Mouse (Mus musculus): ENCODE results near the gene Gm21833. TPM values are rescaled to one million over a fixed set of nuclear protein-coding genes. Genes with fewer than 3 reads are reported as not detected.
"Not testable (repeated sequence)": the region's sequence is repeated elsewhere in the genome, so short reads cannot be mapped to it uniquely, and the experiment has no call there.

Gm21833 gene
- not detected in 2 replicates for polyA plus RNA-seq (2012)

DNA sequence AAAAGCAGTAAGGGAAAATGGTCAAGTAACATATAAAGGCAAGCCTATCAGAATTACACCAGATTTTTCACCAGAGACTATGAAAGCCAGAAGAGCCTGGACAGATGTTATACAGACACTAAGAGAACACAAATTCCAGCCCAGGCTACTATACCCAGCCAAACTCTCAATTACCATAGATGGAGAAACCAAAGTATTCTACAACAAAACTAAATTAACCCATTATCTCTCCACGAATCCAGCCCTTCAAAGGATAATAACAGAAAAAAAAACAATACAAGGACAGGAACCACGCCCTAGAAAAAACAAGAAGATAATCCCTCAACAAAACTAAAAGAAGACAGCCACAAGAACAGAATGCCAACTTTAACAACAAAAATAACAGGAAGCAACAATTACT lies at the start of gene Gm21833:
Gene Gm21833 (plus strand): TSS at position 301 of the 400 bp plus-strand sequence.
- not testable (repeated sequence) for H3K27me3 ChIP-seq (ENCODE audit: control insufficient read depth); H3K36me3 ChIP-seq (ENCODE audit: control insufficient read depth); H3K9me3 ChIP-seq (ENCODE audit: control insufficient read depth, low read length); H3K4me1 ChIP-seq (ENCODE audit: control insufficient read depth); H3K4me3 ChIP-seq (replicated peaks)

DNA sequence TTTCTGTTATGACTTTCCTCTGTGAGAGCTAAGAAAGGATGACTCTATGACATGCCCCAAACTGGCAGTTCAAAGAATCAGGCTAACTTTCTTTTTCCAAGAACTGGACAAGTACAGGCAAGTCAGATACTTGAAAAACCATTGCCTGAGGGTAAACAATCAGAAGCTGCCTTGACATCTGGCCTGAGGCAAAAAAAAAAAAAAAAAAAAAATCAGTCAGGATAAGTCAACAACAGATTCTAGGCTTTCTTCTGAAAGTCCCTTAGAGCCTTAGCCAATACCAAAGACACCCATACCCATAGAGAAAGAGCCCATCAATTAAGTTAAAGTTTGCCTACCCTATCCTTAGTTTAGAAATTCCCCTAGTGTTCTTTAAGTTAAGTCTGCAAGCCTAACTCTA lies 38.7 kb upstream of the Gm21833 start:
- Histone ChIP-seq H3K4me1 (ENCODE audit: control insufficient read depth) (no peaks in the 10 kb centered on the region), H3K4me3 (replicated peaks) (no peak overlapping the region), H3K27me3 (ENCODE audit: control insufficient read depth) (no peaks in the 10 kb centered on the region), H3K9me3 (ENCODE audit: control insufficient read depth, low read length) (no peaks in the 10 kb centered on the region), H3K36me3 (ENCODE audit: control insufficient read depth) (no peaks in the 10 kb centered on the region)
- TF ChIP-seq TAL1 (IDR thresholded peaks at IDR 0.05; ENCODE audit: low read length) (no peak), GATA1 (IDR thresholded peaks at IDR 0.05; ENCODE audit: low read length) (no peak)

DNA sequence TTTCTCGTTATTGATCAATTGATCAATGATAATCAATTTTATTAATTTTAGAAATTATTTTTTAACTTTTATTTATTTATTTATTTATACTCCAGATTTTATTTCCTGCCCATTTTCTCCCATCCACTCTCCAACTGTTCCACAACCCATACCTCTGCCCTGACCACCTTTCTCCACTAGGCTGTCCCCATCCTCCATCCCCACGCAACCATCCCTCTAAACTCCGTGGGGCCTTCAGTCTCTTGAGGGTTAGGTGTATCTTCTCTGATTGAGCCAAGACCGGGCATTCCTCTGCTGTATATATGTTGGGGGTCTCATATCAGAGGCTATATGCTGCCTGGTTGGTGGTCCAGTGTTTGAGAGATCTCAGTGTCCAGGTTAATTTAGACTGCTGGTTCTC lies 31.7 kb upstream of the Gm21833 start:
- TF ChIP-seq GATA1 (IDR thresholded peaks at IDR 0.05; ENCODE audit: low read length) (no peak), TAL1 (IDR thresholded peaks at IDR 0.05; ENCODE audit: low read length) (no peak)
- Histone ChIP-seq H3K4me3 (replicated peaks) (no peak overlapping the region), H3K36me3 (ENCODE audit: control insufficient read depth) (no peaks in the 10 kb centered on the region), H3K27me3 (ENCODE audit: control insufficient read depth) (no peaks in the 10 kb centered on the region), H3K9me3 (ENCODE audit: control insufficient read depth, low read length) (no peaks in the 10 kb centered on the region), H3K4me1 (ENCODE audit: control insufficient read depth) (no peaks in the 10 kb centered on the region)

DNA sequence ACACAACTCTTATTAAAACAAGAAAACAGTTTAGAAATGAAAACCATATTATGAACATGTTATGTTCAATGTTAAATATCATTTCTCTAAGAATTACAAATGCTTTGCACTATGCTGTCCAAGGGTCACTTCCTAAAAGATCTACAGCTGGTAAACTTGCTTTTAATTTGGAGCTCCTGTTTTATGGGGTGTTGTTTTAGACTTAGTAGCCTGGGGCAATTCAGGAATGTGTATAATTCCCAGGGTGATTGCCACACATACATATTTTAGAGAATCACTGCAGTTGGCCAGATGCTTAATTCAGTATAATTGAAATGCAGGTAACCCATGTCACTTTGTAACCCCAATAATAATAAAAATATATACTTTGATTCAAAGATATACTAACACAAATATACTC lies 12.9 kb upstream of the Gm21833 start:
- no peaks in the 10 kb centered on the region for H3K27me3 ChIP-seq (ENCODE audit: control insufficient read depth)
- no peak for TF ChIP-seq TAL1 (IDR thresholded peaks at IDR 0.05; ENCODE audit: low read length)
- no peak for TF ChIP-seq GATA1 (IDR thresholded peaks at IDR 0.05; ENCODE audit: low read length)
- no peaks in the 10 kb centered on the region for H3K9me3 ChIP-seq (ENCODE audit: control insufficient read depth, low read length)
- no peaks in the 10 kb centered on the region for H3K4me1 ChIP-seq (ENCODE audit: control insufficient read depth)
- no peaks in the 10 kb centered on the region for H3K36me3 ChIP-seq (ENCODE audit: control insufficient read depth)
- H3K4me3 ChIP-seq (replicated peaks) = no peak overlapping the region

DNA sequence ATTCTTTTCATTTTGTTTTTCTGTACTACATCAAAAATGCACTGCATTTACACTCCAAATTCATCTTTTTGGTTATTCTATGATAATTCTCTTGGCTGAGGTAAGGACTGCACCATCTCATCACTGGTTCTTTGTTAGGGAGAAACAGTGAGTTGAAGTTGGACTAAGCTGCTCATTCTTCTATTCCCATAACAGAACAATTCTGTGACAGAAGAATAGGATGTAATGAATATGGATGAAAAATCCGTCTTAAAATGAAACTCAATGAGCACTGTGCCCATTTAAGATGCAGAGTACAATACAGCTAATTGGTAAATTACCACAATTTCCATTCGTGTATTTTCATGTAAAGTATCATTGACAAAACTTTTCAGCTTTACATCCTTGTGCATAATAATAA lies 11.6 kb upstream of the Gm21833 start:
- no peaks in the 10 kb centered on the region for H3K36me3 ChIP-seq (ENCODE audit: control insufficient read depth)
- TF ChIP-seq GATA1 (IDR thresholded peaks at IDR 0.05; ENCODE audit: low read length) (no peak), TAL1 (IDR thresholded peaks at IDR 0.05; ENCODE audit: low read length) (no peak)
- H3K4me3 ChIP-seq (replicated peaks) = no peak overlapping the region
- H3K9me3 ChIP-seq (ENCODE audit: control insufficient read depth, low read length) = no peaks in the 10 kb centered on the region
- no peaks in the 10 kb centered on the region for H3K4me1 ChIP-seq (ENCODE audit: control insufficient read depth)
- no peaks in the 10 kb centered on the region for H3K27me3 ChIP-seq (ENCODE audit: control insufficient read depth)

DNA sequence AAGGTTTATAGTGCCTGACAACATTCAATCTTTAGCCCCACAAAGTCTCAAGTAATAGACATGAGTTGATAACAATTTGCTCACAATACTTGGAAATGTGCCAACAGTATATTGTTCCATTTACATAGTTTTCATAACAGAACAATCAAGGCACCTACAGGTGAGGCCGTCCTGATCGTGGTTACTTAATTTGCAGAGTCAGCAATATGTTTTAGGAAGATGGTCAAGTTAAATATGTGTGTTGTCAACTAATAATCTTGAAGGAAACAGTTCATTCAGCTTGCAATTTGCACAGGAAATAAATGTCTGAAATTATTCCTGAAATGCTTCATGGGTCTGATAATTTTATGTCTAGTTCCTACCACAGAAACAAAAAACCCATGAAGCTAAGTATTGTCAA lies 27.6 kb downstream of the Gm21833 start:
- TF ChIP-seq GATA1 (IDR thresholded peaks at IDR 0.05; ENCODE audit: low read length) (no peak), TAL1 (IDR thresholded peaks at IDR 0.05; ENCODE audit: low read length) (no peak)
- Histone ChIP-seq H3K36me3 (ENCODE audit: control insufficient read depth) (no peaks in the 10 kb centered on the region), H3K27me3 (ENCODE audit: control insufficient read depth) (no peaks in the 10 kb centered on the region), H3K9me3 (ENCODE audit: control insufficient read depth, low read length) (no peaks in the 10 kb centered on the region), H3K4me3 (replicated peaks) (no peak overlapping the region), H3K4me1 (ENCODE audit: control insufficient read depth) (no peaks in the 10 kb centered on the region)

DNA sequence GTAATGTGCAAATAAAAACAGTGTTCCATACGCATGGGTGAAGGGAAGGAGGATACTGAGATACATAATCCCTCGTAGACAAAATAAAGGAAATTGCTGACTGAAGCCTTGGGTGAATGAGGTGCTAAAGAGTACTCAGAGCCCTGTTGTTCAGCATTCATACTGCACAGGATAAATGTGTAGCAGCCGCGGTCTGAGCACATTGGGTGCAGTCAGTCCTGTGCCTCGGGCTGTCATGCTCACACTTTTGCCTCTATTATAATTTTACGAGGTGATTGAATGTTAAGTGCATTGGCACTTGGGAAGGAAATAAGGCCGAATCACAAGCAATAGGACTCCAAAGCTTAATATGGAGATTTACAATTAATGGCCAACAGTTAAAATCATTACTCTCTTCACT lies 36.4 kb downstream of the Gm21833 start:
- Histone ChIP-seq H3K4me1 (ENCODE audit: control insufficient read depth) (no peaks in the 10 kb centered on the region), H3K36me3 (ENCODE audit: control insufficient read depth) (no peaks in the 10 kb centered on the region), H3K9me3 (ENCODE audit: control insufficient read depth, low read length) (peaks cover 3% of the 10 kb centered on the region), H3K27me3 (ENCODE audit: control insufficient read depth) (no peaks in the 10 kb centered on the region), H3K4me3 (replicated peaks) (no peak overlapping the region)
- TF ChIP-seq TAL1 (IDR thresholded peaks at IDR 0.05; ENCODE audit: low read length) = no peak
- TF ChIP-seq GATA1 (IDR thresholded peaks at IDR 0.05; ENCODE audit: low read length) = no peak
